Mouse (Mus musculus): ENCODE results near the gene Mmp17.

DNA sequence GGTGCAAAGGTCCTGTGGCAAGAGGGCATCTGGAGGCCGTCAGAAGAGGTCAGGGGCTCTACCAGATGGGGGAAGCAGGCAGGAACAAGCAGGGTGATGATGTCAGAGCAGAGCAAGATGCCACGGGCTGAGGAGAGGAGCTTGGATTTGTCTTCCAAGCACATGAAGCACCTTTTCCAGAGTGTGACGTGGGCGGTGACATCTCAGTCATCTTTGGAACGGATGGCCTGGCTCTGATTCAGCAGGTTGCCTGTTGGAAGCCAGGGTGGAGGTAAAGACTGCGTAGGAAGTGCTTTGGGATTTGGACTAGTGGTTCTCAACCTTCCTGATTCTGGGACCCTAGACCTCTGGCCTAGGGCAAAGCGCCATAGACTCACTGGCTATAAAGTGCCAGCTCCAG, 3.0 kb upstream of the Mmp17 start:
- TF ChIP-seq CTCF (IDR thresholded peaks at IDR 0.05; ENCODE audit: borderline replicate concordance, control insufficient read depth, extremely low read depth, insufficient read depth, low read length, poor library complexity) (no peak), POLR2A (IDR thresholded peaks at IDR 0.05; ENCODE audit: control insufficient read depth, extremely low read depth, insufficient read depth, low read length, poor library complexity) (no peak)
